Mouse (Mus musculus) gastrocnemius, postnatal 10 days (tissue): ENCODE data around the gene Cdc45. TPM values are rescaled to one million over a fixed set of nuclear protein-coding genes. Genes with fewer than 3 reads are reported as not detected.
A peak's percentile ranks its signal among the peaks of the same experiment; 100 is the strongest.
"Not testable (repeated sequence)": the region's sequence is repeated elsewhere in the genome, so short reads cannot be mapped to it uniquely, and the experiment has no call there.

Experiments
- DNase-seq: peaks from one replicate; pipeline ENCODE4 v3.0.0; 2021; ENCODE audit warnings: mixed read lengths
- long read RNA-seq, 2 experiments: library from polyadenylated mRNA; stranded (forward); transcript quantifications; one replicate each; pipeline ENCODE4 v2.0.0; 2021
- total RNA-seq, 2 experiments: library from RNA; stranded (reverse); gene quantifications; 2 replicates each; pipeline ENCODE4 v1.2.3; 2021

Gene Cdc45
- 1 to 10 TPM; 4.2 to 5.5 TPM for total RNA-seq
- long read RNA-seq, experiment 1, partial matches to known transcripts = 11 of 11 reads
- long read RNA-seq, experiment 1, other reads (novel, unspliced or antisense) = 0 of 11 reads
- long read RNA-seq, experiment 2, partial matches to known transcripts = 4 of 9 reads
- long read RNA-seq, experiment 2, other reads (novel, unspliced or antisense) = 4 of 9 reads

DNA sequence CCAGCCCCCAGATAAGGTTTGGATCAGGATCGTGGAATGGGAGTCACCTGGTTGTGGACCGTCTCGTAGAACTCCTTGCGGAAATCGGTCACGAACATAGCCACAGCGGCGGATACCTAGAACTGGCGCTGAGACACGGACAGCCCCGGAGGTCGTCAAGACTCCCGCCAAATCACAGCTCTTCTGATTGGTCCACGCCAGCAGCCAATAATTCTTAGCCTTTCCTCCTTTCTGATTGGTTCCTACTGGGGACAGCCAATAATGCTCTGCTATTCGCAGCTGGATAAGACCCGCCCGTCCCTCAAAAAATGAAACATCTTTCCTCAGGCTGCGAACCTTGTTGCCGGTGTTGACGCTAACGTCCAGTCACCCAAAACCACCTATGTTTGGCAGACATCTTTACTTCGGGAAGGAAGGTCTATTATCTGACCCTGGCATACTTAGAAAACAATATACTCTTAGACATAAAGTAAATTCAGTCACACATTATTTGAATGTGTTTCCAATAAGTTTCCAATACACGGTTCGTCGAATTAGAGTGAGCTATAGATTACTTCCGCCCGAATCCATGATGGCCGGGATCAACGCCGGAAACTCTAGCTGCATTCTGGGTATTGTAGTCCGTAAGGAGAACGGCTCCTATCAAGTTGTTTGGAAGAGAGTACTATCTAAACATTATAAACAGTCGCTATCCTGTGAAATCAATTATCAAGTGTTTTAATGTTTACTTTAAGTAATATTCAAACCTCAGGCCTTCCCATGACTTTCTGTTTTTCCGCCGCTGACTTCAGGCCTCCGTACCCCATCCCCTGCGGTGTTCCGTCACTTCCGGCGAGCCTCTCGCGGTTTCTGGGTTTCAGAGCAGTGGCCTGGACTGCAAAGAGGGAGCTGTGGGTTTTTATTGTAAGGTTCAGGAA is at the start of gene Cdc45, which contains the start of gene Ufd1:
Gene Cdc45, minus strand, starts transcription at position 520 of the 917 bp plus-strand sequence.
Gene Ufd1, plus strand, starts transcription at position 312 of the 917 bp plus-strand sequence.
- DNase-seq = peak; percentile 84

DNA sequence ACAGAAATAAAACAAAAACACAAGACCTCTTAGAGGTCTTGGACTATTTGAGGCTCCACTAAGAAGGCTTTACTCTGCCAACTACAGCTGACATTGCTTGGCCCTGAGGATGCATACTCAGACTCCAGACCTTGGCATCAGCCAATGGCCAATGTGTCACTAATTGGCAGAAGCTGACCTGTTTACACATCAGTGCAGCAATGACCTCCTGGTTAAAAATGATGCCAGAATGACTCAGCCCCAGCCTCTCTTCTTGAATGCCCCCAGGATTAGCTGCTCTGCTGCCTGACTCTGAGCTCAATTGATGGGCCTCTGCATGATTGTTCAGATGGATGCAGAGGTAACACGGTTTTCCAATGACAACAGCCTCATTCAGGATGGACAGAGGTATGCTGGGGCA is 48.4 kb upstream of the Cdc45 start:
- DNase-seq = peak; percentile 12

DNA sequence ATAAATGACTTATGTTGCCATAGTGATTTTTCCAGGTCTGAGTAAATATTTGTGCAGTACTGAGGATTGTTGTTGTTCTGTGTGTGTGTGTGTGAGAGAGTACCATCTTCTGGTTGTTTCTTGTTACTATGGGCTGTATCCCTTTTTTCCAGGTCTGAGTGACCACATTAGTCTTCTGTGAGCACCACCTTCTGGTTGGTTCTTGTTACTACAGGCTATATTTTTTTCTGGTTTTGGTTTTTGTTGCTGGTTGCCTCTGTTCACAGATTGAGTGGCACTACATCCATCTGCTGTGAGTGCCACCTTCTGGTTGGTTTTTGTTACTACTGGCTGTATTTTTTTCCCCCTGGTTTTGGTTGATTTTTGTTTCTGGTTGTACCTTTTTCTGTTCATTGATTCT is 46.8 kb upstream of the Cdc45 start:
- DNase-seq = no peak

DNA sequence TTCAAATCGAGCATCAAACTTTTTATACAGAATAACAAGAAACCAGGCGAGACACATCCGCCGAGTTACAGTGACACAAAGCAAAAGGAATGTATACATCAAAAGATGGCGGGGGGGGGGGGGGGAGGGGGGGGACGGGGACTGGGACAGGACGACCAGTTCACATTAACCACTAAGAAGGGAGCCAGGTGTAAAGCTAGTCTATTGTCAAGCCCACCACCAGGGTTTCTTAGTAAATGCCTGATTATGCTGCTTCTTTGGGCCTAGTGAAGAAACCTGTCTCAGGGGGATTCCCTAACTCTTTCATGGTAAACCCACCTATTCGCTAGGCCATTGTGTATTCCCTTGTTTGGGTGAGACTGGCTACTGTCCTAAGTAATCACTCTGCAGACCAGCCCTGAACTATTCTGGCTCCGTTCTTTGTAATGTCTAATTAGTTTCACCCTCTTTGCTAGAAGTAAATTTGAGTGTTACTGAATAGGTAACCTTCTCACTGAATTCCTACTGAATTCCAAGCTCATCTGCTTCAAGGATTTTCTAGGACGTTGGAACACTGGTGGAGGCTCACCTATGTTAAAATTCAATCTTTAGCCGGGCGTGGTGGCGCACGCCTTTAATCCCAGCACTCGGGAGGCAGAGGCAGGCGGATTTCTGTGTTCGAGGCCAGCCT is 37.9 kb upstream of the Cdc45 start:
- DNase-seq = not testable (repeated sequence)

DNA sequence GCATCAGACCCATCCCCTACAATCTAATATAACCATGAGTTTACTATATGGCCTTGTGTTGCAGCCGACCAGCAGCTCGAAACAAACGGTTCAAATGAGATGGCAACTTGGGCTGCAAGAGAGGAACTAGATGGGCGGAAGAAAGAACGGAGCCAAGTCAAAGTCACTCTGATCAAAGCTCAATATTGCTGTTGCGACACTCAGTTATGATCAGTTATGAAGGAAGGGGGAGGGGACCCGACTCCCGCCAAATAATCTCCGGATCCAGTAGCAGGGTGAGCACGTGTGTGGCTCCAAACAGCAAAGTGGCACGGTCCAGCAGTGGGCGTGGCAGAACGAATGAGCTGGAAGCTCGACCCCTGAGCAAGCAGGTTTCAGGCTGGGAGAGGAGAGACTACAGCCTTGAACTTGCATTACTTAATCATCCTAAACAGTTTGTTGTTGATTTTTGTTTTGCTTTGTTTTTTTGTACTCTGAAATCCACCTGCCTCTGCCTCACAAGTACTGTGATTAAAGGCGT is 34.6 kb upstream of the Cdc45 start:
- DNase-seq = no peak

DNA sequence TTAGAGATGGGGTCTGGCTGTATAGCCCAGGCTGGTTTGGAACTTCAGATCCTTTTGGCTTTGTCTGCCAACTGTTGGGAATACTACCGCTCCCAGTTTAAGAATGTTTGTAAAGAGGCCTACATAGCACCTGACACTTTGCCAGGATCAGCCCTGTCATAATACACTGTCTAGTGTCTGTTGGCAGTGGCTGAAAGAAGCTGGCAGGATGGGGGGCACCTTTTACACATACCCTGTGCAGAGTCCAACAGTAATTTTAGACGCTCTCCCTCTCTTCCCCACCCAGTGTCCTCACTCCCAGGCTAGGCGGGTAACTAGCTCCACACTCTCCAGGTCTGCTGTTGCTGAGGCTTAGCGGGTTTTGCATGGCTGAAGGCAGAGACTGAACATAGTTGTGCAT is 26.6 kb upstream of the Cdc45 start:
- no peak for DNase-seq

DNA sequence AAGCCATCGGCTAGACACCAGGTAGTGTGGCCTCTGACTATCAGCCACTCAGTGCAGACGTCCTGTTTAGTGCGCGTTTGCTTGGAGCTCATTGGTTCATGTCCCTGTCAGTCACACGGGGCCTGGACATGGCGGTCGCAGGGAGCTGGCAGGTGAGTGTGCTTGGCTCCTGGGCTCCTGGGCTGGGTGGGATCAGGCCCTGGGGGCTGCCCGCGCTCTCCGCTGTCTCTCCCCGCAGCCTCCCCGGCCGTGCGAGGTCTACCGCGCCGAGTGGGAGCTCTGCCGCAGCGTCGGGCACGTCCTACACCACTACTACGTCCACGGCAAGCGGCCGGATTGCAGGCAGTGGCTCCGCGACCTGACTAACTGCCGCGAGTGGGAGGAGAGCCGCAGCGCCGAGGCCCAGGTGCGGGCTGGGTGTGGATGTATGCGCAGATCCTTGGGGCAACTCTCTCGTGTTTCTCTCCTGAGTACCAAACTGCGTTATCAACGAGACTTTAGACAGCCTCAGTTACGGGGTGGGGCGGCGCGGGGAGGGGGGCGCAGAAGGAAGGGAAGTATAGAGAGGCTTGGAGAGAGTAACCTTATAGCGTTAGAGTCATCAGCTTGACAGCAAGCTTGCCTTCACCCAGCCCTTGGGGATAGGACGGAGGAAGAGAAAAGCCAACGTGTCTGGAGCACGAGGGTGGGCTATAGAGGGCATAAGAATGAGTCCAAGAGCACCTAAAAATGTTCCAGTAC is 24.9 kb upstream of the Cdc45 start, which contains the start of the genes 2510002D24Rik and Gm28539:
Gene 2510002D24Rik, plus strand, starts transcription at position 111 of the 741 bp plus-strand sequence.
Gene Gm28539, plus strand, starts transcription at position 117 of the 741 bp plus-strand sequence.
- DNase-seq = peak; percentile 89

DNA sequence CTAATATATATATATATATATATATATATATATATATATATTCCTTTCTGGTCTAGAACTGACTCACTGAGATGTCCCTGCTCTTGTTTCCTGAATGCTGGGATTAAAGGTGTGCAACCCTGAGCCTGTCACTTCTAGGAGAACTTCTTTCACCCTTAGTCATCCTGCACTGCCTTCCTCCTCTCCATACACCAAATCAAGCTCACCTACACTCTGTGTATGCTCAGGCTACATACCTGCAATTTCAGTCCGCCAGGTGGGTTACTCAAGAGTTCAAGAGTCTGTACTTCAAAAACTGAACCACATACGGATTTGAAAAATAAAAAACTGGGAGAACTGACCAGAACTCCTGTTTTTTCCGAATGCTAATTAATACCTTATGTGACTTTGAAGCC is 24.3 kb upstream of the Cdc45 start:
- DNase-seq = no peak

DNA sequence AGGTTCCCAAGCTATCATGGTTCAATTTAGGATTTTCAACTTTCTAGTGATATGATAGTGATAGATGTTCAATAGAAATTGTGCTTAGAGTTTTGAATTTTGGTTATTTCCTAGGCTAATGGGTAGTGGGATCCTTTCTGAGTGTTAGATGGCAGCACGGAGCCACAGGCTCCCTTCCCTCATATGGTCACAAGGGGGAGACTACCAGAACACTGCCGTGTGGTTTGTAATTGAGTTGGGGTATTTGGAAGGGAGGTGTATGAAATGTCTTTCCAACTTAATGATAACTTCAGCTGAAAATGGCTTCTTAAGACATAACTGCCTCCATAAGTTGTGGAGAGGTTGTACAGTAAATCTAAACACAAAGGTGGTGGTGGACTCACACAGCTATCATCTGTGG is 21.7 kb upstream of the Cdc45 start:
- DNase-seq = no peak

DNA sequence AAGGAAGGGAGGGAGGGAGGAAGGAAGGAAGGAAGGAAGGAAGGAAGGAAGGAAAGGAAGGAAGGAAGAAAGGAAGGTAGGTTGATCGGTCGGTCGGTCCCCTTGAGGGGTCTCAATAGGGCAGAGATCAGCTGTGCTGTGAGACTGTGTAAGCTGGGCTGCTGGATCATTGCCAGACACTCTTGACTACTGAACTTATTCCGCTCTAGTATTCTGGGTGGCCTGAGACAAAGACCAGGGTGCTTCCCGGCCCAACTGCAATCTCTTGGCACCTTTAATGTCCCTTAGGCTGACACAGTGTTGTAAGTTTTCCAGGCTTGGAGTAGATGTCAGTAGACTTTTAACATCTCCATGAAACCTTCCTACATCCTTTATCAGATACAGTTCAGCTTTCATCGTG is 17.3 kb upstream of the Cdc45 start:
- DNase-seq = no peak

DNA sequence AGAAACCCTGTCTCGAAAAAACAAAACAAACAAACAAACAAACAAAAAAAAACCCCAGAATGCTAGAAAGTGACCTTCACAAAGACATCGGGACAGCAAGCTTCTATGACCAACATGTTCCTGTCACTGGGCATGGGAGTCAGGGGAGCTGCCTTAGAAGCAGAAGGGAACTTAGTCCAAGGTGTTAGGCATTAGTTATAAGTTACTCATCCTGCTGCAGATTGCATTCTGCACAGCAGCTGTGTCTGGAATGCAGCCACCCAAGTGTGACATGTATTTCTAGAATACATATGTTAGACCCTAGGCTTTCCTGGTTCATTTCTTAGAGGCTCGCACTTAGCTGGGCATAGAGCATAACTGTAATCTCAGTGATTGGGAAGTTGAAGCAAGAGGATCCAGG is 16.8 kb upstream of the Cdc45 start:
- DNase-seq = no peak

DNA sequence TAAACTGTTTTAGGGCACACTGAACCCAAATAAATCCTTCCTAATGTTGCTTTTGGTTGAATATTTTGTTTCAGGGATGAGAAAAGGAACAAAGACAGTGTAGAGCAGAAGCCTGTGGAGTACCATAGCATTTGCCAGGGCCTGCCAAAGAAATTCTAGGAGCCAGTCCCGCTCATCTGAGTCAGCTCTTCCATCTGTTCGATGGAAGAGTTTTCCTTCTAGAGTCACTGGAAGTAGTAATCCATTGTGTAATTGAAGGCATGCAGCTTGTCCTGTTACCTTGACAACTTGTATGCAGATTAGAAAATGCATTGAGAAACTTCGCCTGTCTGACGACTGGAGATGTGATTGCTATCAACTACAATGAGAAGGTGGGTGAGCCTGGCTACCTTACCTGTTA is 11.1 kb upstream of the Cdc45 start:
- no peak for DNase-seq

DNA sequence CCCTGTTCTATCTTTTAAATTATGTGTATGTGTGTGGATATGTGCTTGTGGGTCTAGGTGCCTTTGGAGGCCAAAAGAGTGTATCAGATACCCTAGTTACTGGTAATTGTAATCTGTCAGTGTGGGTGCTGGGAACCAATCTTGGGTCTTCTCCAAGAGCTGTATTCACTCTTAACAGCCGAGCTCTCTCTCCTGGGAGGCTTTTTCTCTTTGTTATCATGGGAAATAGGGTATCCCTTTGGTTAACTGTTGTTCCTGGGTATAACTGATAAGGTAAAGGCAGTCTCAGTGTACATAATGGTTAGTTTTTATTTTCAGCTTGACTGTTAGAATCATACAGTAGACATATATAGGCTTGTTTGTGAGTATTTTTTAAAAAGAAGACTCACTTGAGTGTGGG is 10.6 kb upstream of the Cdc45 start:
- no peak for DNase-seq

DNA sequence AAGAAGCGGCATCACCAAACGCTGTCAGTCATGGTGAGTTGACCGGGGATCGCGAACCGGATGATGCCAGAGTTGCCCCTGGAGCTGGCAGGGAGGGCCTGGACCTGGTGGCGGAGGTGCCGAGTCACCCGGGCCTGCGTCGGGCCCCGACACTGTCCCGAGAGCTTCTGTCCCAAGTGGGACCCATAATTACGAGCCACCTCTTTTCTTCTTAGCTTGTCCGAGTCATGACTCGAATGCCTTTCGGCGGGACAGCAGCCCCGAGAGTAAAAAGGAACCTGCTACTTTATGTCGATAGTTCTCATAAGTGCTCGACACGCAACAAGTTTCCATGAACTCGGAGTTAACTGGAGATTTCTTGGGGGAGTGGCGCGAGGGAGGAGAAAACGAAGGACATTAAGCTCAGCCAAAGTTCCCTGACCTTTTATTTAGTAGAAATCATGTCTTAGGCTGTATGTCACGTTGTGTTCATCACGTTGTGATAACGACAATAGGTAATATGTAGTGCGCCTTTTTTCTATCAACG is 661 bp upstream of the Cdc45 start:
- DNase-seq = no peak

DNA sequence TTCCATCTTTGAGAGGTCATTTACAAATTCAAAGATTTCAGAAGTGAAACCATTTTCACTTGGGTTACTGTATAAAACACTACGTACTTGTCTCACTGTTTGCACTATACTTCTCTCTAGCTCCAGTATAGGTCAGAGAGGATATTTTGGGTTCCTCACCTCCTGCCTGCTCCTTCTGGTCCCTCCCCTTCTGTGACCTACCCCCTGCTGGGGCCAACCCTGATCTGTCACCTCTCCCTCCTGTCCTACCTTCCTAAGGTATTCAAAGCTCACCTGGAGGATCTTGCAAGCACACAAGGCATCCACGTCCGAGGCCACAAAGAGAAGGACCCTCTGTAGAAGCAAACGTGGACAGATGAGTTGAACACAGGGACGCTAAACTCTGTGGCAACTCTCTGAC is 755 bp downstream of the Cdc45 start:
- no peak for DNase-seq

DNA sequence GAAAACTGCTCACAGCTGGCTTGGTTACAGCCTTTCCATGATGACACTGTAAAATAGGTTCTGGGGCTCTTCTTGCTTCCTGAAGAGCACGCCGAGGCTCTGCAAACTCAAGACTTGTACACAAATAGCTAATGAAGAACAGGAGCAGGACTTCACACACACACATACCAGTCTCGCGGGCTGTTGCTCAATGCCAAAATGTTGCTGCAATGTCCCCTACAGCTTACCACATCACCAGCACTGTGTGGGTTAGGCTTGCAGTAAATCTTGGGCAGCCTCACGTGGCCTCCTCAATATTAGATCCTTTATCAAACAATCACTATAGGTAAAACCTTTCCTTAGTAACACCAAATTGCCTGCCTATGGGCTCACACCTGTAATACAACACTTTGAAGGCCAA is 2.8 kb downstream of the Cdc45 start:
- DNase-seq = no peak

DNA sequence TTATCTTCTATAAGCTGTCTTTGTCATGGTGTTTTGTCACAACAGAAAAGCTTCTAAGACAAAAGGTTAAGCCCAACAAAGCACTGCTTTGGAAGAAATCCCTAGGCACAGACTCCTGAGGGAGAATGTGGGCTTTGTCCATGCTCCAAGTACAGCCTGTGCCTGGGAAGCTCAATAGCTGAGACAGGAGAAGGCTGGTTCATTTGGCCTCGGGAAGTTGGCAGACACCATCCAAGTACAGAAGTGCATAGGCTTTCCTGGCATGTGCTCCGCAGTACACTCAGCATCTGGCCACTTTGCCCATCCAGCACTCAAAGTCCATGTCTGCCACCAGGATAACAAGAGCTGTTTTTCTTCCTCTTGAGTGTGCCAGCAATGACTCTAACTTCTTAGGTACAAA is 6.0 kb downstream of the Cdc45 start:
- no peak for DNase-seq

DNA sequence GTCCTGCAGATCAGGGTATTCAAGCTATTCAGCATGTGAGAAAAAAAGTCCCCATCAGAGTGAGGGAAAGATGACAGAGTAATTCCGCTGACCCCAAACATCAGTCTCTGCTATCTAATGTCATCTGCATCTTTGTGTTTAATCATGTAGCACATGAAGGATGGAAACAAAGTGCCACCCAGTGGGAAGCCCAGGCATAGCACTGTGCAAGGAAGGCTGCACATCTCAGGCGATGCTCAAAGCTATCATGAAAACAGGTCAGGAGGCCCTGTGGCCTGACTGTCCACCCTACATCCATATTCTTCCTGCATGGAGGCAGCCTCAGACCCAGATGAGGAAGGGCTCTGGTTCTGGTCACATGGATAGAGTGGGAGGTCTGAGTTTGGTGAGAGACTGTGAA is 12.9 kb downstream of the Cdc45 start:
- DNase-seq = peak; percentile 43

DNA sequence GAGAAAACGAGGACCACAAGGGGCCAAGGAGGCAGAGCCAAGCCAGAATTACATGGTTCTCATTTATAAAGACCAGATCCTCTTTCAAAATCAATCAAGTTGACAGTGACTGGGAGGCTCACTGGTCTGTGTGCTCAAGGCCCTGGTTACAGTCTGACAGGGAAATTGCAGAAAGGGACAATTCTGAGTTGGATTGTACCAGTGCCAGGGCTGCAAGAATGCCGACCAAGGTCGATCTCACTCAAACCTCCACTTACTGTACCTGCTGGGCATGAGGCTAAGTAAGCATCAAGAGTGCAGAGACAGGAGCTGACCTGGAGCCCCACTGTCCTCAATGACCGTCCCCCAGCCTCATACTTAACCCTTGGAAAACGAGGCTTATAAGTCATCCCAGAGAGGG is 13.6 kb downstream of the Cdc45 start:
- no peak for DNase-seq

DNA sequence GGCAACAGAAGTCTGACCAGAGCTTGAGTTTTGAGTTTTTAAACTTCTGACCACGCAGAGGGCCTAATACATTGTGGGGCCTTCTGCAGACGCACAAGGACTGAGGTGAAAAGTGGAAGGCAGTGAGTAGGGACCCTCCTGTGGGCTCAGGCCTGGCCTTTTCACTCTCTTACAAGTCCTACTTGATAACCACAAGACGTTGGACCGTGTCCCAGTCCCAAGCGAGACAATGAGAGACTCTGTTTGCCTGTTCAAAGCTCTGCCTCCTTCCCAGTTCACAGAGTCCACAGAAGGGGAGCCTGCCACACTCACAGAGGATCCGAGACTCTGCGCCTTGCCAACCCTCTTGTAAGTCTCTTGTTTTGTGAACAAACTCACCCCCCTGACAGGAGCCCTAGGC is 15.1 kb downstream of the Cdc45 start:
- DNase-seq = no peak

DNA sequence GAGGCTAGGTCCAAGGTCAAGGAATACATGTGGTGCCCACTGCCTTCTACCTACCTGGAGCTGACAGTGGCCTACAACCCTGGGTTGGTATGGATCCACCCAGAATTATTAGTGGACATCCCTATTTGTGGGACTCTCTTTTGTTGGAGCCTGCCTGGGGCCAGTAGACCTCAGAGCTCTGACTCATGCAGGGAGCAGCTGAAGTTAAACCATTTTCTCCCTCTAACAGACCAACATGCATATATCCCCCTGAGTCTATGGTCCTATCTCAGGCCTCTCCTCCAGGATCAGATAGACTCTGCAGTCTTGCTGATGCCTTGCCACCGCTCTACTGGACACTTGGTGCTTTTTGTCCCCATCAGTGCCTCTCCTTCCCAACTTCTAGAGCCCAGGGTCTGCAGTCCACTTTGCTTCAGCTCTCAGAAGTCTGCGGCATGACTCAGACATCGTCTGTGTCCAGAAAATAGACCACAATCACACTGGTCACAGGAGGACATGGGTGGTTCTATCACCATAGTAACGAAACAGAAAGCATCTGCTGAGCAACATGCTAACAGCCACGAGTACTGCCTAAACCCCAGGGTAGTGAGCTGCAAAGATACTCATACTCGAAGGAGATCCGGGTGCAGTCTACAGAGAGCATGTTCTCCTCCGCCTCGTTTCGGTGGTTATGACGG is 16.4 kb downstream of the Cdc45 start:
- DNase-seq = no peak
